13 mouse cellular contexts compared by ENCODE assay signal in genomic region chr2:144161852-144162251, GRCm38 (mm10).
A peak's percentile ranks its signal among the peaks of the same experiment; 100 is the strongest.
DNase-seq lines count a peak whose midpoint lies in the region; ATAC-seq and TF ChIP-seq lines count a peak whose summit lies in the region.
"Had no signal": no experiment of that assay in that cellular context is flagged by ENCODE, and none has a peak within 500 bp of the region (broad histone marks: within the 10 kb centered on the region; RNA-seq: fewer than 3 reads in every experiment).

No protein-coding gene starts in this region.

- no peak for DNase-seq in heart, postnatal 4 days
- DNase-seq in lung, embryonic 14.5 days: no peak
- no peak for DNase-seq in lung, postnatal 36 days
- DNase-seq in cerebellum, adult 9-10 months: no peak
- no peak for DNase-seq in layer of hippocampus, adult 8-10 months (ENCODE audit: low spot score in 2 of 2)
- DNase-seq: forebrain, postnatal 0 days; heart, postnatal 14 days; layer of hippocampus, postnatal 36 days; lung, adult 2 months; thymus, postnatal 4 days had no signal

- no peaks in the 10 kb centered on the region for H3K36me3 ChIP-seq in heart, embryonic 15.5 days
- H3K36me3 ChIP-seq in lung, embryonic 14.5 days (ENCODE audit: insufficient read depth): no peaks in the 10 kb centered on the region
- H3K36me3 ChIP-seq in intestine, embryonic 15.5 days: no peaks in the 10 kb centered on the region
- H3K36me3 ChIP-seq: neural tube, embryonic 12.5 days had no signal

- WGBS in heart, embryonic 15.5 days: 75% methylated on average over 1 of the region's 1 CpGs
- 60% methylated on average over 1 of the region's 1 CpGs for WGBS in lung, embryonic 14.5 days
- WGBS in intestine, embryonic 15.5 days: 48% methylated on average over 1 of the region's 1 CpGs

- no peak overlapping the region for H3K9ac ChIP-seq in heart, embryonic 15.5 days
- no peak overlapping the region for H3K9ac ChIP-seq in lung, embryonic 14.5 days
- no peak overlapping the region for H3K9ac ChIP-seq in intestine, embryonic 15.5 days
- H3K9ac ChIP-seq: forebrain, postnatal 0 days; neural tube, embryonic 12.5 days had no signal

- H3K27me3 ChIP-seq in heart, embryonic 15.5 days: no peaks in the 10 kb centered on the region
- no peaks in the 10 kb centered on the region for H3K27me3 ChIP-seq in lung, embryonic 14.5 days (ENCODE audit: insufficient read depth, low read length)
- H3K27me3 ChIP-seq in intestine, embryonic 15.5 days (replicated peaks): no peaks in the 10 kb centered on the region

- peak overlapping the region; percentile 10; the same call in 1 of the 2 replicates for H3K27ac ChIP-seq in heart, embryonic 15.5 days
- peak overlapping the region; percentile 6; the same call in 1 of the 2 replicates for H3K27ac ChIP-seq in lung, embryonic 14.5 days (ENCODE audit: low read depth)
- 0 out of 2 replicates have a peak overlapping the region, but pooled peaks have one; percentile 32 for H3K27ac ChIP-seq in intestine, embryonic 15.5 days
- H3K27ac ChIP-seq: neural tube, embryonic 12.5 days had no signal

- TF ChIP-seq CTCF in lung, embryonic 14.5 days (IDR thresholded peaks at IDR 0.05; ENCODE audit: low read depth): no peak

- no peak for ATAC-seq in heart, embryonic 15.5 days (replicated peaks; ENCODE audit: insufficient number of reproducible peaks, insufficient read depth, low FRiP score, low read depth)
- no peak for ATAC-seq in lung, embryonic 14.5 days (ENCODE audit: insufficient read depth)
- ATAC-seq in intestine, embryonic 15.5 days: no peak
- ATAC-seq: forebrain, postnatal 0 days had no signal

- no peak overlapping the region for H3K4me2 ChIP-seq in heart, embryonic 15.5 days
- no peak overlapping the region for H3K4me2 ChIP-seq in lung, embryonic 14.5 days
- no peak overlapping the region for H3K4me2 ChIP-seq in intestine, embryonic 15.5 days (replicated peaks)
- H3K4me2 ChIP-seq: neural tube, embryonic 12.5 days had no signal

- no peak overlapping the region for H3K4me3 ChIP-seq in heart, embryonic 15.5 days
- H3K4me3 ChIP-seq in lung, embryonic 14.5 days (ENCODE audit: low read depth, low read length): no peak overlapping the region
- no peak overlapping the region for H3K4me3 ChIP-seq in intestine, embryonic 15.5 days (replicated peaks)
- H3K4me3 ChIP-seq: neural tube, embryonic 12.5 days had no signal

- no peaks in the 10 kb centered on the region for H3K9me3 ChIP-seq in heart, embryonic 15.5 days (replicated peaks)
- no peaks in the 10 kb centered on the region for H3K9me3 ChIP-seq in lung, embryonic 14.5 days (ENCODE audit: low read depth, low read length)
- H3K9me3 ChIP-seq in intestine, embryonic 15.5 days: no peaks in the 10 kb centered on the region
- H3K9me3 ChIP-seq: neural tube, embryonic 12.5 days had no signal

- H3K4me1 ChIP-seq in heart, embryonic 15.5 days (replicated peaks): peaks cover 31% of the 10 kb centered on the region
- H3K4me1 ChIP-seq in lung, embryonic 14.5 days (ENCODE audit: insufficient read depth): peaks cover 20% of the 10 kb centered on the region
- H3K4me1 ChIP-seq in intestine, embryonic 15.5 days (replicated peaks): peaks cover 38% of the 10 kb centered on the region
